ENCODE assay signal across 30 mouse cellular contexts in the genomic region with DNA sequence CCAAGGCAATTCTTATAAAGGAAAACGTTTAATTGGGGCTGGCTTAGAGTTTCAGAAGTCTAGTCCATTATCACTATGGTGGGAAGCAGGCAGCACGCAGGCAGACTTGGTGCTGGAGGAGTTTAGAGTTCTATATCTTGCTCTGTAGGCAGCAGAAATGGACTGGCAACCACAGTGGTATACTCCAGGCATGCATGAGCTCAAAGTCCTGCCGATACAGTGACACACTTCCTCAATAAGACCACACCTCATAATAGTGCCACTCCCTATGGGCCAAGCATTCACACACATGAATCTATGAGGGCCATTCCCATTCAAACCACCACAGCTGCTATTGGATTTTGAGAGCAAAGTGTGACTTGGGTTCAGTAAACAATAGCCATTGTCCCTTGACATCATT. TPM values are rescaled to one million over a fixed set of nuclear protein-coding genes. Genes with fewer than 3 reads are reported as not detected.
"Had no signal": no experiment of that assay in that cellular context is flagged by ENCODE, and none has a peak within 500 bp of the region (broad histone marks: within the 10 kb centered on the region; RNA-seq: fewer than 3 reads in every experiment).

No protein-coding gene starts in this region.

- H3K9ac ChIP-seq: embryonic facial prominence, embryonic 12.5 days; embryonic facial prominence, embryonic 13.5 days; embryonic facial prominence, embryonic 15.5 days; forebrain, embryonic 12.5 days; forebrain, embryonic 13.5 days; forebrain, embryonic 15.5 days; forebrain, postnatal 0 days had no signal

- H3K4me3 ChIP-seq: embryonic facial prominence, embryonic 10.5 days; embryonic facial prominence, embryonic 12.5 days; embryonic facial prominence, embryonic 13.5 days; embryonic facial prominence, embryonic 15.5 days; erythroblast, embryonic 14.5 days; forebrain, embryonic 10.5 days; forebrain, embryonic 12.5 days; forebrain, embryonic 13.5 days; forebrain, embryonic 15.5 days; gastrocnemius, adult 2 months; heart, adult 2 months had no signal

- H3K36me3 ChIP-seq: embryonic facial prominence, embryonic 10.5 days; embryonic facial prominence, embryonic 12.5 days; embryonic facial prominence, embryonic 13.5 days; embryonic facial prominence, embryonic 15.5 days; forebrain, embryonic 10.5 days; forebrain, embryonic 12.5 days; forebrain, embryonic 15.5 days had no signal

- H3K27me3 ChIP-seq: embryonic facial prominence, embryonic 12.5 days; embryonic facial prominence, embryonic 15.5 days; forebrain, embryonic 13.5 days; forebrain, embryonic 15.5 days had no signal

- H3K4me2 ChIP-seq: embryonic facial prominence, embryonic 12.5 days; embryonic facial prominence, embryonic 13.5 days; embryonic facial prominence, embryonic 15.5 days; forebrain, embryonic 12.5 days; forebrain, embryonic 13.5 days; forebrain, embryonic 15.5 days had no signal

- H3K27ac ChIP-seq: embryonic facial prominence, embryonic 10.5 days; embryonic facial prominence, embryonic 12.5 days; embryonic facial prominence, embryonic 13.5 days; embryonic facial prominence, embryonic 15.5 days; forebrain, embryonic 10.5 days; forebrain, embryonic 12.5 days; forebrain, embryonic 13.5 days; forebrain, embryonic 15.5 days; gastrocnemius, adult 2 months; heart, adult 2 months had no signal

- ATAC-seq: forebrain, embryonic 13.5 days; forebrain, embryonic 14.5 days; forebrain, embryonic 15.5 days; forebrain, embryonic 16.5 days; forebrain, postnatal 0 days had no signal

- H3K4me1 ChIP-seq: embryonic facial prominence, embryonic 10.5 days; embryonic facial prominence, embryonic 12.5 days; embryonic facial prominence, embryonic 13.5 days; embryonic facial prominence, embryonic 15.5 days; forebrain, embryonic 10.5 days; forebrain, embryonic 12.5 days; forebrain, embryonic 13.5 days; forebrain, embryonic 15.5 days had no signal

- DNase-seq: cerebellum, adult 2 months; cerebellum, adult 8-10 months; cerebellum, adult 9-10 months; cerebellum, adult 9-11 months; cerebellum, postnatal 10 days; cerebellum, postnatal 14 days; cerebellum, postnatal 25 days; cerebellum, postnatal 36 days; embryo, embryonic 11 days; forebrain, postnatal 0 days; gastrocnemius, adult 2 months; gastrocnemius, postnatal 10 days; gastrocnemius, postnatal 14 days; gastrocnemius, postnatal 25 days; gastrocnemius, postnatal 36 days; heart, adult 11 months; heart, adult 18-20 months; heart, adult 2 months had no signal

- H3K9me3 ChIP-seq: embryonic facial prominence, embryonic 10.5 days; embryonic facial prominence, embryonic 12.5 days; embryonic facial prominence, embryonic 13.5 days; embryonic facial prominence, embryonic 15.5 days; forebrain, embryonic 10.5 days; forebrain, embryonic 12.5 days; forebrain, embryonic 13.5 days; forebrain, embryonic 15.5 days had no signal

RNA-seq across cellular contexts. Expression of gene Grpr, which starts 47.4 kb away (rescaled TPM):
- polyA plus RNA-seq: erythroblast, embryonic 14.5 days; forebrain, embryonic 11.5 days; forebrain, embryonic 12.5 days; heart, adult 2 months had no signal
